Mouse (Mus musculus) gastrocnemius, postnatal 36 days (tissue): ENCODE data around the gene Hba-x. TPM values are rescaled to one million over a fixed set of nuclear protein-coding genes. Genes with fewer than 3 reads are reported as not detected.
"Not testable (repeated sequence)": the region's sequence is repeated elsewhere in the genome, so short reads cannot be mapped to it uniquely, and the experiment has no call there.

ENCODE experiments used
- DNase-seq, 2 experiments: peaks; one replicate each; pipeline ENCODE4 v3.0.0; 2022
- intact Hi-C: fragments of 180-260 bp; cut with DNase I; formaldehyde crosslinking; loops from one replicate; pipeline ENCODE4 v1.15.1; 2025
- total RNA-seq, 2 experiments: library from RNA; stranded (reverse); gene quantifications; 2 replicates each; pipeline ENCODE4 v1.2.3; 2021

Hba-x gene
- total RNA-seq, 2 experiments from 2014 or later = not detected

DNA sequence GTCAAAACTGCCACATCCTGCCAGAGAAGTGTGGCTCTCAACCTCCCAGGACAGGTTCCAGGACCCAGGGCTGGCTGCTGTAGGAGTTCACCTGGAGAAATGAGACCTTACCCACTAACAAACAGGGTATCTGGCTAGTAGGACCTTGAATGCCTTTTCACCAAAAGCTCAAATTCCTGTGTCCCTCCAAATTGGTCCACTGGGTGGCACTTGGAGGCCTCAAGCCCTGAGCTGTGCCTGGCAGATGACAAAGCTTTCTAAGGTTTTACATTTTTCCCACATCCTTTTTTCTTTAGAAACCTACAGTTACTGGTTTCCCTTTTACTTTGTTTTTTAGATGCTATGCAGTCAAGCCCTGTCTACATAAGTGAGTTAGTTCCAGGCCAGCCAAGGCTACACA, 29.1 kb upstream of the Hba-x start:
- DNase-seq = no peak
- intact Hi-C loops = no loop called here

GRCm38 (mm10) chr11:32248350-32248749, 27.9 kb upstream of the Hba-x start:
- intact Hi-C loops = no loop called here
- DNase-seq = no peak

- intact Hi-C loops = no loop called here
- DNase-seq = no peak
Measured at GRCm38 (mm10) chr11:32250880-32251763, 25.1 kb upstream of the Hba-x start.

- no peak for DNase-seq
- intact Hi-C loops = no loop called here
Measured at GRCm38 (mm10) chr11:32253121-32253520, 23.1 kb upstream of the Hba-x start.

GRCm38 (mm10) chr11:32256146-32256545, 20.1 kb upstream of the Hba-x start:
- intact Hi-C loops = no loop called here
- no peak for DNase-seq

DNA sequence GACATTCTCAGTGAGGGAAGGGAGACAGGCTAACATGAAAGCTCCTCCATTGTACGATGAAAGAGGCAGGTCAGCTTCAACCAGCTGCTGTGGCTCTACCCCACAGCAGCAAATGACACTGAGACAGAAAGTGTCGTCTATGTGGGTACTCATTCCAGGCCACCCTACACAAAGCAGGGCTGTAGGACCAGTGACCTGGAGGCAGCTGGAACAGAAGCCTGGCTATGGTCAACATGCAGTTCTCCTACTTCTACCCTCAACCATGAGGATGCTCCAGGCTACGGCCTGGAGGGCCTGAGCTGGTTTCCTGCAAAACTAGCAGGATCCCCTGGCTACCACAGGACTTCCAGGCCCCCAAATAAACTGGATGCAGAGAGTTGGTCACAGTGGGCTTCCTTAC, 19.6 kb upstream of the Hba-x start:
- no peak for DNase-seq
- intact Hi-C loops = no loop called here

DNA sequence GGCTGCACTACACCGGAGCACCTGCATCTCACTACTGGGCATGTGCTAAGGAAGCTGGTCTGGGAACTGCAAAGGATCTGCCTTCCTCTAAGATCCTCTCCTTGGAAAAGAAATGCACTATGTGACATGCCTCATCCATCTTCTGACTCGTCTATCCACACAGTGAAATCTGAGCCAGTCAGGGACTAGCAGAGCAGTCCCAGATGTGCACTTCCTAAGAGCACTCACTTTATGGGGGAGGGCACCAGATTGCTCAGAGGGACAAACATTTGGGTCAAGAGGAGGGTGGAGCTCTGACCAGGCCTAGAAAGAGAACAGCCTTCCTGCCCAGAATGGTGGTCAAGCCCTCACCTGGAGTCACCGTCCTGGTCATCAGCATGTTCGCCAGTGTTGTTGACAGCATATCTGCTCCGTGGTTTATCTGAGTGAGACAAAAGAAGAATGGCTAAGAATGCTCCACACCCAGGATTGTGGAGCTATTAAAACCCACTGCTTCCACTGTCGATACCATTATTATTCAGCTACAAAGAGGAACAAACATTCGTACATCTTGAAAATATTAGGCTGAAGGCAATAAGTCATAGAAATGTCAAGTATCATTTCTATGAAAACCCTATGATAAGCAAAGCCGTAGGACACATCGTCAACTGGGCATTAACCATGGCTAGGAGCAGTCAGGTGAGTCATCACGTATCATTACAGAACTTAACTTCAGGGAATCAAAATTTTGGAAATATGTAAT, 13.4 kb upstream of the Hba-x start:
- intact Hi-C loops = no loop called here
- DNase-seq = no peak

DNA sequence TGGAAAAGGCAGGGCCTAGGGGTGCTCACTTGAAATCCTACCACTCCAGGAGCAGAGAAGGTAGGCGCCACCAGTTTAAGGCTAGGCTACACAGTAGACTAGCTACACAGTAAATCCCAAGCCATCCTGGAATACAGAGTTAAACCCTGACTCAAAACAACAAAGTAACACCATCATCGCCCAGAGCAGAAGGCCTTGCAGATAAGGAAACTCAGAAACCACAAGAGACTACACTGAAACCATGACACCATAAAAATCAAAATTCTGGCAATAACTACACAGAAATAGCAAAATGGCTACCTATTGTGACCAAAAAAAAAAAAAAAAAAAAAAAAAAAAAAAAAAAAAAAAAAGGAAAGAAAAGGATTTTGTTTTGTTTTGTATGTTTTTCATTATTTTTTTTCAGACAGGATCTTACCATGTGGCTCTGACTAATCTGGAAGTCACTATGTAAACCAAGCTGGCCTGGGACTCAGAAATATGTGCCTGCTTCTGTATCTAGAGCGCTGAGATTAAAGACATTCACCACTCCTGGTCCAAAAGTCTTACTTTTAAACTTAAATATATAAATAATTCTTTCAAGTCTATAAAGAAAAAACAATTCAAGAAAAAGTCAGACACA, 11.0 kb upstream of the Hba-x start:
- intact Hi-C loops = no loop called here
- no peak for DNase-seq

GRCm38 (mm10) chr11:32266194-32266593, 10.0 kb upstream of the Hba-x start:
- DNase-seq = no peak
- intact Hi-C loops = no loop called here

GRCm38 (mm10) chr11:32266776-32267175, 9.4 kb upstream of the Hba-x start:
- intact Hi-C loops = no loop called here
- no peak for DNase-seq

DNA sequence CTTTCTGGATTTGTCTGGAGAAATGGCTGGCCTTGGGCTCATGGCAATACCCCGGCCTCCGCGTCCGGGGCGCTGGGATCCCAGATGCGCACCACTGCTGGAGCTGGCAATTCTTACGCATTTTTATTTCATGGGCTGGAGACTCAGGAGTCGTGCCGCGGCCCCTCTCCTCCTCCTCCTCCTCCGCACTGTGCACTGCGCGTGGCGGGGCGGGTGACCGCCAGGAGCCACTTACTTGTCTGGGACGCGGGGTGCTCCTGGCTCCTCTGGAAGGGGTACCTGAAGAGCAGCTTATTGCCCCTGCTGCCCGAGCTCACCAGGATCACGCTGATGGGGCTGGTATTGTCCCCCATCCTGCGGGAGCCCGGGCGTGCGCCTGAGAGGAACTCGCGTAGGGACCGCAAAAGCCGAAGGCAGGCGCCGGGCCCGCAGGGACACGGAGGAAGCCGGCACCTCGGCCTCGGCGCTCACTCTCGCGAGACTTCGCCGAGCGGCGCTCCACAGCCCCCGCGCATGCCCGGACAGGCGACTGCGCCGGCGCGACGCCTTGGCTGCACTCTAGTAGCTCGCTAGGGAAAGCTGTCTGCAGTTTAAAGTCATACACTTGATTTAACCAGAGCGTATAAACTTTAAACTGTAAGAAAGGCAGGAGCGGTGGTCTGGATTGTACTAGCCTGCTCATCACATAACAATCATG, 8.9 kb upstream of the Hba-x start, which contains the start of gene Nprl3:
TSS of gene Nprl3 (minus strand) at position 520 of the 697 bp plus-strand sequence.
- intact Hi-C loops = no loop called here
- peak; percentile 92 to 97 for DNase-seq

GRCm38 (mm10) chr11:32267964-32268363, 8.2 kb upstream of the Hba-x start:
- DNase-seq = no peak
- intact Hi-C loops = no loop called here

- no peak for DNase-seq
- intact Hi-C loops = no loop called here
Measured at GRCm38 (mm10) chr11:32268952-32269351, 7.2 kb upstream of the Hba-x start.

- intact Hi-C loops = no loop called here
- no peak for DNase-seq
Measured at GRCm38 (mm10) chr11:32271178-32271577, 5.0 kb upstream of the Hba-x start.

- intact Hi-C loops = no loop called here
- DNase-seq = no peak
Measured at GRCm38 (mm10) chr11:32277736-32278457, 1.7 kb downstream of the Hba-x start.

DNA sequence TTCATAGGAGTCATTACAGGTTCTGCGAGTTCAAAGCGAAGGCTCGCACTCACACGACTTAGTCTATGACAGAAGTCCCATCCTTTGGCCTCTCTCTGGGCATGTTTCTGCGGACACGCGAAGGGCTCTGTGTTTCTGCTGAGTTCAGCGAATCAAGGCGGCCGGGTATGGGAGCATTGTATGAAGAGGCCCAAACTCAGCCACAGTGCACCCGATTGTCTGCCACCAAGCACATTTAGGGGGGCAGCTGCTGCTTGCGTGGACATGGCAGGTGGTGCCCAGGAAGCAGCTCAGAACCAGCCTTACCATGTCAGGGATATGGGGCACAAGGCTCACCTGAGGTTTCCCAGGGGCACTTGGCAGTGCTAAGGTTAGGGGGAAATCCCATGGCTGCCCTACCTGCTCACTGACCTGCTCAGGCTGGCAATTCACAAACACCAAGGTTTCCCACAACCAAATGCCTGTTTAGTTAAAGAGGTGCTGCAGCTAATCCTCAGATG, 2.3 kb downstream of the Hba-x start:
- DNase-seq = no peak
- intact Hi-C loops = no loop called here

DNA sequence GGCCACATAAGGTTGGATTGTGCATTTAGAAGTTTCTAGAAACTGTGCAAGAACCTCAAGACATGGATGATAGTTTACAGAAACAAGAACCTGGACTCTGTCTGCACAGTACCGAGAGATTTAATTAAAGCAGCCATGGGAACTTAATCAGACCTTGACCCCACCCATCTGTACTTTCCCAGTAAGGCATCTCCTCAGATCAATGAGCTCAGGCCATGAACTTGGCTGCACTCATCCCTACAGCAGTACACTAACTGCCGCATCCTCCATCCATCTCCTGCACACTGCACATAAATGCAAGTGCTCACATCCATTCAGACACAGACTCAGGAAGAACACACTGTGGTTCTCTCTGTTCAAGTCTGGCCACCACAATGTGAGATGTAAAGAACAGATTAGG, 4.4 kb downstream of the Hba-x start:
- intact Hi-C loops = no loop called here
- DNase-seq = no peak

- DNase-seq = no peak
- intact Hi-C loops = no loop called here
Measured at GRCm38 (mm10) chr11:32281416-32282144, 5.4 kb downstream of the Hba-x start.

GRCm38 (mm10) chr11:32283091-32283777, 7.0 kb downstream of the Hba-x start, which contains the start of gene Hba-a1:
TSS of gene Hba-a1 (plus strand) at chr11:32283511.
- DNase-seq, intact Hi-C loops: not testable (repeated sequence)
